Mouse (Mus musculus) adrenal gland, adult 2 months (tissue): Measurements from ENCODE around the gene Plxna2. TPM values are rescaled to one million over a fixed set of nuclear protein-coding genes. Genes with fewer than 3 reads are reported as not detected.

Source experiments
- DNase-seq: peaks from one replicate; pipeline ENCODE4 v3.0.0; 2021
- polyA plus RNA-seq: library from polyadenylated mRNA; depleted of rRNA; stranded (reverse); fragments of >200 nt; gene quantifications from 2 replicates; pipeline ENCODE4 v1.2.3, GENCODE M21; 2012
- total RNA-seq, 2 experiments: library from RNA; stranded (reverse); gene quantifications; 2 replicates each; pipeline ENCODE4 v1.2.3; 2021

Plxna2 gene
- total and polyA plus RNA-seq, 3 experiments: 3.6 to 9.1 (median 8.6) TPM

GRCm38 (mm10) chr1:194706566-194706965 lies 88.5 kb downstream of the Plxna2 start:
- DNase-seq: no peak

- no peak for DNase-seq
Observed at GRCm38 (mm10) chr1:194712373-194712772, 94.4 kb downstream of the Plxna2 start.

DNA sequence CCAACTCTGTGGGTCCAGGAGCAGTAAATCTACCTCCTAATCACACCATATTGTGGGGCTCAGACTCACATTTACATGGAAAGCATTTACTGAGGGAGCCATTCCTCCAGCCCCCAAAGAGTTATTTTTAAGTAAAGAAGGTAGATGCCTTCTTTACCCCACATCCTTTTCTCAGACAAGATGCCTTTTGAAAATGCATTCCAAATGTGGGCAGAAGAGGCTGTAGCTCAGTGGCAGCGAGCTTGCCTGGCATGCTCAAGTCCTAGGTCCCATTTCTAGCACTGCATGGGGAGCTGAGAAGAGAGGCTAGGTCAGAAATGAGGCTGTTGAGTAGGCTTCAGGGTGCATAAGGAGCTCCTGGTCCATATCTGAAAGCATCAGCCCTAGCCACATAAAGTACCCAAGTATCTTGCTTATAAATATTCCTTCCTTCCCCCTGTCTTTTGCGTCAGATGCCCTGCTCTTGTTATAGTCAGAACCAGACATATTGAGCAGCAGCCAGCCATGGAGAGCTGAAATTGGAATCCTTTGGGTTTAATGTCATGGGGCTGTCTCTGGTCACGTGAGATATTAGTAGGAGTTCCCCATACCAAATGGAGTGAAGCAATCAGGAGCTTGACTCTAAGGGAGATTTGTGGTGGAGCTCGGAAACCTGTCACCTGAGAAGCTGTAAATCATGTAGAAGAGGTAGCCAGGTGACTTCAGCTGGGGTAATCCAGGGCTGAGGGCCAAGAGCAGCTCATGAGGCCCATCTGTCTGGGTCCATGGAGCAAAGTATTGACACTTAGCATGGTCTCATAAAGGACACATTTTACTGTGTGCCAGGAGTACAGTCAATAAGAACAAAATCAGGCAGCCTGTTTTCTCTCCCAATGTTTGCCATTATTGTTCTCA lies 96.4 kb downstream of the Plxna2 start:
- DNase-seq: no peak

- peak; percentile 17 for DNase-seq
Observed at GRCm38 (mm10) chr1:194717451-194717874, 99.4 kb downstream of the Plxna2 start.

GRCm38 (mm10) chr1:194720406-194720805 lies 102.4 kb downstream of the Plxna2 start:
- no peak for DNase-seq

- DNase-seq: no peak
Observed at GRCm38 (mm10) chr1:194721260-194721659, 103.2 kb downstream of the Plxna2 start.

- peak; percentile 74 for DNase-seq
Observed at GRCm38 (mm10) chr1:194722329-194722728, 104.3 kb downstream of the Plxna2 start.

- no peak for DNase-seq
Observed at GRCm38 (mm10) chr1:194734836-194735235, 116.8 kb downstream of the Plxna2 start.

DNA sequence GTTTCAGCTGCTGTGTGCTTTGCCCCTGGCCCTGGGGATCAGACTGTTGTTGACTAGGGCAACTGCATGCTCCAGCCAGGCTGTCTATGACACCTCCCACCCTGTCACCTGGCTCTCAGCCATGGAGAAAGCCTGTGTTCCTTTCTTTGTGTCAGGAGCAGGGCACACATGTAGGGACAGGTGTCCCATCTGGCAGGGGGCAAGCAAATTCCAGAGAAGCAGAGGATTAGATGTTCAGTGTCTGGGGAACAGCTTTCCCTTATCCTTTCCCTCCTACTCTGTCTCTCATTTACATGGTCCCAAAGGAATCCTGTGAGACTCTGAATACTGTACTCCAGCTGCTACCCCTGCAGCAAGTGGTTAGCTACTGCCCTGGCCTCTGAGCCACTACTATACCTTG lies 121.9 kb downstream of the Plxna2 start:
- DNase-seq: no peak

- DNase-seq: no peak
Observed at GRCm38 (mm10) chr1:194742901-194743422, 124.9 kb downstream of the Plxna2 start.

DNA sequence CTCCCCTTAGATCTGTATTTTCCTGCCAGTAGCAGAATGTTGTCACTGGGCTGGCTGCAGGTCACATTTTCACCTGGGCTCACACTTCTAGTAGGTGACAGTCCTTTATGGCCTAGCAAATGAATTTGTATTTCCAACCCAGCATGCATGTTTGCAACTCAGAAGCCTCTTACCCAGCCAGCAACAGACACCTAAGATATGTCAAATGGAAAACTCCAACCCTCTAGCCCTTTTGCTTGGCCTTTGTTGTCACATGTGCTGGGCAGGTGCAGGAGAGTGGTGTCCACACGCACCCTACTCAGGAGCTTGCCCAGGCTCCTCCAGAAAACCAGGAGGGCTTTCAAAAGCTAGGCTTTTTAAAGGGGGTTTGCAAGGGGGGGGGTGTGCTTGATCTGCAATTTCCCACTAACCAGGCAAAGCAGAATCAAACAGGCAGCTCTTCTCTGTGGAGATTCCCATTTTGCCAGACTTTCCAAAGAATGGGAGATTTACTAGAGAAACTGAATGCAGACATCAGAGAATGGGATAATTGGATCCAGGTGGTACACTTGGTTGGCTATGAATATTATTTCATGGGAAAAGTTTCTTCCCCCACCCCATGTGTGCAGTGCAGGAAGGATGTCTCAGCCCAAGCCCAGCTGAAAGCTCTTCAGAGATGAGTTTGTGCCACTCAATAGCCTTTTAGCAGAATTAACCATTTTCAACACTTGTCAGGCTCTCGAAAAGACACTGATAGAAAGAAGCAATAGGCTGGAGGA lies 127.3 kb downstream of the Plxna2 start:
- DNase-seq: no peak

- peak; percentile 83 for DNase-seq
Observed at GRCm38 (mm10) chr1:194746332-194747249, 128.6 kb downstream of the Plxna2 start.

- no peak for DNase-seq
Observed at GRCm38 (mm10) chr1:194747258-194747657, 129.2 kb downstream of the Plxna2 start.

GRCm38 (mm10) chr1:194753168-194753567 lies 135.2 kb downstream of the Plxna2 start:
- DNase-seq: peak; percentile 18

GRCm38 (mm10) chr1:194756001-194756400 lies 138.0 kb downstream of the Plxna2 start:
- no peak for DNase-seq

- DNase-seq: no peak
Observed at GRCm38 (mm10) chr1:194756409-194756808, 138.4 kb downstream of the Plxna2 start.

DNA sequence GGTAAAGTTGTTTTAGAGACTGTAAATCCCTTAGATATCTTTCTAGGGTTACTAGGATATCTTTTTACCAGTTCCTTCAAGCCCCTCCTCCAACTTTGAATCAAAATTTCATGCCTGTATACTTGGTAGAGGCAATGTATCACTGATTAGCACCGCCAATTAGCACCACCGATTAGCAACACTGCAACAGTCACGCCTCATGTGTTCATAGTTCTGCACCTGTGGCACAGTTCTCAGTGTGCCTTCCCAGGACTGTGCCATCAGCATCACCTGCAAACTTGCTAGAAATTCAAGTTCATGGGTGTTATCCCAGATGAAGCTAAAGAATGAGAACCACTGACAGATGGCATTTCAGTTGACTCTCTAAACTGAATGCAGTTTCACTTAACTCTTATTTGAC lies 138.8 kb downstream of the Plxna2 start:
- DNase-seq: no peak

- DNase-seq: peak; percentile 18
Observed at GRCm38 (mm10) chr1:194761432-194762212, 143.6 kb downstream of the Plxna2 start.

DNA sequence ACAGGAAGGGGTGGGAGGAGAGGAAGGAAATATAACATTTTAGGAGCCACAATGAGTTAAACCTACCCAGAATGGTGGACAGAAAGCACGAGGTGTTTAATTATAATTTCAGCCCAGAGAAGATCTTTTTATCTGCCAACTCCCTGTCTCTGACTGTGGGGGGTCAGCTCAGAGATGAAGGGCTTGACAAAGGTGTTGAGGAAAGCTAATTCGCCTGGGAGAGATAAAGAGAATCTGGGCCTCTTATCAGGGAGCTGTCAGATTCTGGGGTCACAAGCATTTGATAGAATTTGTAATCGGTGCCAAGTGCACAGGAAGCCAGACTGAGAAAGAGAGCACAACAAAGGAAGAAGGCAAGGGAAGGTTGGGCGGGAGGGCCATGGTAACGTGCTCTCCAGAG lies 144.9 kb downstream of the Plxna2 start:
- no peak for DNase-seq

- no peak for DNase-seq
Observed at GRCm38 (mm10) chr1:194764951-194765350, 146.9 kb downstream of the Plxna2 start.

DNA sequence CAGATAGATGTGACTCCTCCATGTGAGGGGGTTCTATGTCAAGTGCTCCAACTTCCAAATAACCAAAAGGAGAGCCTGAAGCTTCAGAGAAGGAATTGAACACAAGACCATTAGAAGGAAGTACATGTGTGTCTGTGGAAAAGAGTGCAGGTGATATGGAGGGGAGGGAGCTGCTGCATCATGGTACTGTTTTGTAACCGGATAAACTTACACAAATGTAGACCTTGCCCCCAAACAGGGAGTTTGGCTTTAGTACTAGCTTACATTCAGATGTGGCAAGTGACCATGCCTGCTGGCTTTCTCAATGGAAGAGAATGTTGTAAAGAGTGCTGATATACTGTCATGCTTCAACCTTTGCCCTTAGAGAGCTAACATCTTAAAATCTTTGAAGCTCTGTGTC lies 150.8 kb downstream of the Plxna2 start:
- DNase-seq: no peak
